In the genomic region with DNA sequence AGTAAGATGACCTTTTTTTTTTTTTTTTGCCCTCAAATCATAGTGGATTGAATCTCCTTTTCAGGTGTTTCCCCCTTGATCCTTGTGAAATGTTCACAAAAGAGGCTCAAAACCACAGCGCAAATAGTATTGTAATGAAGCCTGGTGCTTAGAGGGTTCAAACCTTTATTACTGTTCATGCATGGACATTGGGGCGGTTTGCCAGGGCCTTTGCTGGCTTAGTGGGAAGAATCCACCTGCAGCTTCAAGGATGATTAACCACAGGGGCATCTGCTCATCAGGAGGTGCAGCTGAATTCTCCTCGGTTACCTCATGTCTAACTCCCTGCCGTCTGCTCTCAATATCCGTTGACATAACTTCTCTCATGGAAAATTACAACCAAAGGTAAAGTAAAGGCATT, we compare ENCODE assay signal across 6 mouse cellular contexts.
"Had no signal": no experiment of that assay in that cellular context is flagged by ENCODE, and none has a peak within 500 bp of the region (broad histone marks: within the 10 kb centered on the region; RNA-seq: fewer than 3 reads in every experiment).

No protein-coding gene starts in this region.

- ATAC-seq: midbrain, embryonic 13.5 days had no signal

- DNase-seq: lung, adult 2 months; lung, postnatal 36 days; right cerebral cortex, adult 18-20 months; right cerebral cortex, postnatal 25 days; thymus, postnatal 36 days had no signal
